ENCODE assay signal across 20 mouse cellular contexts in the genomic region with DNA sequence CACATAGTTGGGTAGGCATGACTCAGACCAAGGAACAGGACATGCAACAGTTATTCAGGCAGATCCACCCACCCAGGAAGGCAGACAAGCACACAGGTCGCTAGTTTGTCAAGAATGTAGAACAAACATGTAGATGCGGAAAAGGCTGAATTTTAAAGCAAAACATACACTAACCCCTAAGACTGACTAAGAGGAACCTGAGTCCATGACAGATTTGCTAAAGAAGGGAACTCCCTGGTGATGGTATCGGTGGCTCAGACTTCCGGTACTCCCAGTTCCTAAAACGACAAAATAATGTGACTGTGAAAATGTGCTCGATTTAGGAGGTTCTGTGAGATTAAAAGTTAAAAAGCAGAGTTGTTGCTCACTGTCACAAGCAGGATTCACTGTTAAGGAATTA.
DNase-seq lines count a peak whose midpoint lies in the region; ATAC-seq and TF ChIP-seq lines count a peak whose summit lies in the region.
"Had no signal": no experiment of that assay in that cellular context is flagged by ENCODE, and none has a peak within 500 bp of the region (broad histone marks: within the 10 kb centered on the region; RNA-seq: fewer than 3 reads in every experiment).

No protein-coding gene starts in this region.

- TF ChIP-seq CTCF in bone marrow macrophage, adult 2 months (IDR thresholded peaks at IDR 0.05; ENCODE audit: low read depth, low read length): no peak

- H3K4me3 ChIP-seq in bone marrow macrophage, adult 2 months (ENCODE audit: insufficient read depth, low read length): no peak overlapping the region
- H3K4me3 ChIP-seq: embryonic facial prominence, embryonic 15.5 days; erythroblast, embryonic 14.5 days; forebrain, embryonic 10.5 days; heart, adult 2 months; heart, embryonic 15.5 days had no signal

- DNase-seq in frontal cortex, adult 2 months (ENCODE audit: extremely low spot score in 1 of 2, low spot score in 1 of 2): no peak
- peak; percentile 36 for DNase-seq in 3T3-L1 (ENCODE audit: low read depth, low spot score)
- no peak for DNase-seq in layer of hippocampus, adult 9-11 months
- DNase-seq in layer of hippocampus, adult 18-20 months (ENCODE audit: low spot score in 2 of 2): no peak
- DNase-seq: adrenal gland, postnatal 14 days; cerebellum, adult 18-20 months; cerebellum, adult 9-11 months; embryo, embryonic 11 days; gastrocnemius, postnatal 10 days; heart, adult 2 months; heart, postnatal 14 days had no signal

- peak overlapping the region; percentile 20; the same call in 1 of the 2 replicates for H3K27ac ChIP-seq in bone marrow macrophage, adult 2 months (ENCODE audit: insufficient read depth, low read depth, low read length)
- H3K27ac ChIP-seq: embryonic facial prominence, embryonic 15.5 days; forebrain, embryonic 10.5 days; heart, adult 2 months; heart, embryonic 15.5 days; hindbrain, embryonic 14.5 days had no signal

- no peak for TF ChIP-seq POLR2A in bone marrow macrophage, adult 2 months (IDR thresholded peaks at IDR 0.05; ENCODE audit: borderline replicate concordance, low read depth, low read length)

- ATAC-seq in frontal cortex, adult (ENCODE audit: low TSS enrichment): peak; percentile 33; the same call in 1 of the 2 replicates
- peak; percentile 44; the same call in 1 of the 2 replicates for ATAC-seq in megakaryocyte progenitor cell, adult 5-6 weeks (replicated peaks; ENCODE audit: poor library complexity)
- ATAC-seq: forebrain, embryonic 14.5 days had no signal

- peaks cover 13% of the 10 kb centered on the region for H3K4me1 ChIP-seq in bone marrow macrophage, adult 2 months (ENCODE audit: control insufficient read depth, insufficient read depth, low read length)
- H3K4me1 ChIP-seq: embryonic facial prominence, embryonic 15.5 days; heart, embryonic 15.5 days had no signal
